Mouse (Mus musculus) liver, postnatal 0 days (tissue): ENCODE data around the gene Tmem184a.

Experiments
- CTCF ChIP-seq: sonication (generic); IDR thresholded peaks from 2 replicates; pipeline ENCODE4 v1.5.1; 2016; ENCODE audit warnings: antibody characterized with exemption, low read depth
- EP300 ChIP-seq: IDR thresholded peaks from 2 replicates; pipeline ENCODE4 v1.6.1; 2016; ENCODE audit warnings: antibody characterized with exemption, low read depth, mild to moderate bottlenecking

DNA sequence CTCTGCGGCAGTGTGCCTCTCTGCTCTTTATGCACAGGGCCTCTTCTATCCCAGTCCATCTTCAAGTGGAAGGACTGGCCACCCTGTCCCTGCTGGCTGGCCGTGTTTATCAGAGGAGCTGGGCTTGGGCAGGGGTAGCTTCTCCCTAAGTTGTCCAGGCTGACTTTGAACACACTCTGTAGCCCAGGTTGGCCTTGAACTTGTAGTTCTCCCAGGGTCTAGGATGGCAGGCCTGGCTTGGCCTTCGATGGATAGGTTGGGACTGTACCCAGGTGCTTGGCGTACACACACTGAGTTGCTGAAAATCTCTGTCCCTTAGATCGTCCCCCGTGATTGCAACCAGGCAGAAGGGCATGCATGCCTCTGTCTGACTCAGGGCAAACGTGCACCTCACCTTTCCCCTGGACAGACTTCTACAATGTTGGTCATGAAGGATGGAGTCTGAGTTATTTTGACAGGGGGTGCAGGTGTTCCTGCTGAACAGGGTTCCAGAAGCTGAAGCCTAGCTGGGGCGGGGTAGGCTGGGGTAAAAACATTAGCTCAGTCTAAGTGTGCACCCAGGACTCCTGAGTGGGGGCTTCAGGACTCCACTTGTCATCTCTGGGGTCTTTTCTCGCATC is 23.6 kb downstream of the Tmem184a start:
- TF ChIP-seq CTCF: no peak
- TF ChIP-seq EP300: no peak
